Mouse (Mus musculus): ENCODE data around the gene Tmem94. TPM values are rescaled to one million over a fixed set of nuclear protein-coding genes. Genes with fewer than 3 reads are reported as not detected.

The Tmem94 gene
- polyA plus RNA-seq, 1 experiment, result 21.7 TPM

GRCm38 (mm10) chr11:115764698-115765097, 535 bp upstream of the Tmem94 start:
- Histone ChIP-seq H3K4me1 (ENCODE audit: control insufficient read depth, insufficient read depth, low read length) (peaks cover 17% of the 10 kb centered on the region), H3K4me3 (ENCODE audit: insufficient read depth, low read length) (no peak overlapping the region; the same call in 1 of the 2 replicates), H3K27ac (ENCODE audit: insufficient read depth, low read depth, low read length) (no peak overlapping the region)
- no peak for TF ChIP-seq CTCF (IDR thresholded peaks at IDR 0.05; ENCODE audit: low read depth, low read length)
- no peak for TF ChIP-seq POLR2A (IDR thresholded peaks at IDR 0.05; ENCODE audit: borderline replicate concordance, low read depth, low read length)

- peak overlapping the region; percentile 33 for H3K27ac ChIP-seq (ENCODE audit: insufficient read depth, low read depth, low read length)
- H3K4me1 ChIP-seq (ENCODE audit: control insufficient read depth, insufficient read depth, low read length), result peaks cover 17% of the 10 kb centered on the region
- TF ChIP-seq POLR2A (IDR thresholded peaks at IDR 0.05; ENCODE audit: borderline replicate concordance, low read depth, low read length), result no peak
- TF ChIP-seq CTCF (IDR thresholded peaks at IDR 0.05; ENCODE audit: low read depth, low read length), result no peak
- H3K4me3 ChIP-seq (ENCODE audit: insufficient read depth, low read length), result peak overlapping the region; percentile 78
Measured at GRCm38 (mm10) chr11:115765607-115766141, 441 bp downstream of the Tmem94 start.

- H3K4me1 ChIP-seq (ENCODE audit: control insufficient read depth, insufficient read depth, low read length), result peaks cover 17% of the 10 kb centered on the region
- H3K4me3 ChIP-seq (ENCODE audit: insufficient read depth, low read length), result peak overlapping the region; percentile 78
- peak overlapping the region; percentile 33; the same call in 1 of the 2 replicates for H3K27ac ChIP-seq (ENCODE audit: insufficient read depth, low read depth, low read length)
- TF ChIP-seq POLR2A (IDR thresholded peaks at IDR 0.05; ENCODE audit: borderline replicate concordance, low read depth, low read length), result no peak
Measured at GRCm38 (mm10) chr11:115766356-115766943, 1.2 kb downstream of the Tmem94 start.

- H3K4me1 ChIP-seq (ENCODE audit: control insufficient read depth, insufficient read depth, low read length), result peaks cover 17% of the 10 kb centered on the region
- no peak overlapping the region for H3K27ac ChIP-seq (ENCODE audit: insufficient read depth, low read depth, low read length)
- H3K4me3 ChIP-seq (ENCODE audit: insufficient read depth, low read length), result no peak overlapping the region
Measured at GRCm38 (mm10) chr11:115766981-115767380, 1.7 kb downstream of the Tmem94 start.

GRCm38 (mm10) chr11:115768896-115769295, 3.7 kb downstream of the Tmem94 start:
- H3K27ac ChIP-seq (ENCODE audit: insufficient read depth, low read depth, low read length), result no peak overlapping the region
- H3K4me1 ChIP-seq (ENCODE audit: control insufficient read depth, insufficient read depth, low read length), result peaks cover 17% of the 10 kb centered on the region

More at GRCm38 (mm10) chr11:115766981-115767380, 1.7 kb downstream of the Tmem94 start:
- TF ChIP-seq CTCF (IDR thresholded peaks at IDR 0.05; ENCODE audit: low read depth, low read length), result no peak
- TF ChIP-seq POLR2A (IDR thresholded peaks at IDR 0.05; ENCODE audit: borderline replicate concordance, low read depth, low read length), result no peak

GRCm38 (mm10) chr11:115774653-115775052, 9.4 kb downstream of the Tmem94 start:
- TF ChIP-seq CTCF (IDR thresholded peaks at IDR 0.05; ENCODE audit: low read depth, low read length), result no peak
- TF ChIP-seq POLR2A (IDR thresholded peaks at IDR 0.05; ENCODE audit: borderline replicate concordance, low read depth, low read length), result no peak
- no peak overlapping the region for H3K27ac ChIP-seq (ENCODE audit: insufficient read depth, low read depth, low read length)
- H3K4me3 ChIP-seq (ENCODE audit: insufficient read depth, low read length), result no peak overlapping the region
- H3K4me1 ChIP-seq (ENCODE audit: control insufficient read depth, insufficient read depth, low read length), result no peaks in the 10 kb centered on the region

More at GRCm38 (mm10) chr11:115768896-115769295, 3.7 kb downstream of the Tmem94 start:
- H3K4me3 ChIP-seq (ENCODE audit: insufficient read depth, low read length), result no peak overlapping the region
- no peak for TF ChIP-seq CTCF (IDR thresholded peaks at IDR 0.05; ENCODE audit: low read depth, low read length)
- TF ChIP-seq POLR2A (IDR thresholded peaks at IDR 0.05; ENCODE audit: borderline replicate concordance, low read depth, low read length), result no peak

- Histone ChIP-seq H3K4me1 (ENCODE audit: control insufficient read depth, insufficient read depth, low read length) (no peaks in the 10 kb centered on the region), H3K4me3 (ENCODE audit: insufficient read depth, low read length) (no peak overlapping the region), H3K27ac (ENCODE audit: insufficient read depth, low read depth, low read length) (no peak overlapping the region)
- TF ChIP-seq POLR2A (IDR thresholded peaks at IDR 0.05; ENCODE audit: borderline replicate concordance, low read depth, low read length) (no peak), CTCF (IDR thresholded peaks at IDR 0.05; ENCODE audit: low read depth, low read length) (no peak)
Measured at GRCm38 (mm10) chr11:115775821-115776665, 10.8 kb downstream of the Tmem94 start.

- Histone ChIP-seq H3K4me3 (ENCODE audit: insufficient read depth, low read length) (no peak overlapping the region), H3K4me1 (ENCODE audit: control insufficient read depth, insufficient read depth, low read length) (no peaks in the 10 kb centered on the region), H3K27ac (ENCODE audit: insufficient read depth, low read depth, low read length) (no peak overlapping the region)
- no peak for TF ChIP-seq CTCF (IDR thresholded peaks at IDR 0.05; ENCODE audit: low read depth, low read length)
- no peak for TF ChIP-seq POLR2A (IDR thresholded peaks at IDR 0.05; ENCODE audit: borderline replicate concordance, low read depth, low read length)
Measured at GRCm38 (mm10) chr11:115776954-115777353, 11.7 kb downstream of the Tmem94 start.

- no peak overlapping the region for H3K27ac ChIP-seq (ENCODE audit: insufficient read depth, low read depth, low read length)
- no peak overlapping the region for H3K4me3 ChIP-seq (ENCODE audit: insufficient read depth, low read length)
- H3K4me1 ChIP-seq (ENCODE audit: control insufficient read depth, insufficient read depth, low read length), result no peaks in the 10 kb centered on the region
- TF ChIP-seq CTCF (IDR thresholded peaks at IDR 0.05; ENCODE audit: low read depth, low read length), result no peak
- TF ChIP-seq POLR2A (IDR thresholded peaks at IDR 0.05; ENCODE audit: borderline replicate concordance, low read depth, low read length), result no peak
Measured at GRCm38 (mm10) chr11:115777487-115778335, 12.5 kb downstream of the Tmem94 start.

Data from bone marrow macrophage, adult 2 months (primary cell).